ENCODE assay signal across 8 mouse cellular contexts in genomic region chr7:127243870-127244657, GRCm38 (mm10). TPM values are rescaled to one million over a fixed set of nuclear protein-coding genes. Genes with fewer than 3 reads are reported as not detected.
DNase-seq lines count a peak whose midpoint lies in the region; ATAC-seq and TF ChIP-seq lines count a peak whose summit lies in the region.

Gene Zfp771, plus strand, starts transcription at chr7:127244274.

- H3K4me1 ChIP-seq in forebrain, embryonic 11.5 days (replicated peaks; ENCODE audit: control insufficient read depth, insufficient read depth, low read length): peaks cover 20% of the 10 kb centered on the region
- peaks cover 21% of the 10 kb centered on the region for H3K4me1 ChIP-seq in heart, embryonic 16.5 days (ENCODE audit: control insufficient read depth, insufficient read depth, low read length)
- H3K4me1 ChIP-seq in liver, embryonic 16.5 days (ENCODE audit: control insufficient read depth, low read depth, low read length): peaks cover 25% of the 10 kb centered on the region
- peaks cover 31% of the 10 kb centered on the region for H3K4me1 ChIP-seq in neural tube, embryonic 13.5 days (replicated peaks)
- peaks cover 11% of the 10 kb centered on the region for H3K4me1 ChIP-seq in testis, adult 2 months (ENCODE audit: control insufficient read depth, insufficient read depth, low read length)

- peak within 1 kb of the TSS; percentile 84 for H3K27ac ChIP-seq in forebrain, embryonic 11.5 days (ENCODE audit: low read depth, low read length)
- peak within 1 kb of the TSS; percentile 93 for H3K27ac ChIP-seq in heart, embryonic 16.5 days (ENCODE audit: low read length)
- H3K27ac ChIP-seq in liver, embryonic 16.5 days (ENCODE audit: low read length): peak within 1 kb of the TSS; percentile 91
- peak within 1 kb of the TSS; percentile 84 for H3K27ac ChIP-seq in neural tube, embryonic 13.5 days (replicated peaks)
- H3K27ac ChIP-seq in testis, adult 2 months (ENCODE audit: control insufficient read depth, insufficient read depth, low read depth, low read length): peak within 1 kb of the TSS; percentile 90

- 1% methylated on average over 56 of the region's 56 CpGs for WGBS in forebrain, embryonic 11.5 days
- WGBS in heart, embryonic 16.5 days: 1% methylated on average over 56 of the region's 56 CpGs
- under 1% methylated on average over 51 of the region's 56 CpGs for WGBS in liver, embryonic 16.5 days (ENCODE audit: insufficient replicate concordance)
- 1% methylated on average over 56 of the region's 56 CpGs for WGBS in neural tube, embryonic 13.5 days

- peak; percentile 79 for TF ChIP-seq POLR2A in testis, adult 2 months (IDR thresholded peaks at IDR 0.05; ENCODE audit: control insufficient read depth, low read depth, low read length)

- DNase-seq in CD8-positive naive resting alpha-beta T cell, adult 2 months (ENCODE audit: low read depth in 2 of 2, low spot score in 2 of 2): peak; percentile 69 to 85
- peak; percentile 90 for DNase-seq in c-Kit-positive CD71-negative TER-119-negative erythroid progenitor cells, embryonic 14.5 days (ENCODE audit: low read depth)
- peak; percentile 97 for DNase-seq in forebrain, embryonic 11.5 days (ENCODE audit: low spot score)
- DNase-seq in kidney, postnatal 4 days: peak; percentile 98 to 99

- no peaks in the 10 kb centered on the region for H3K27me3 ChIP-seq in forebrain, embryonic 11.5 days (ENCODE audit: control insufficient read depth, insufficient read depth, low read length)
- H3K27me3 ChIP-seq in heart, embryonic 16.5 days (ENCODE audit: control insufficient read depth, insufficient read depth, low read length): no peaks in the 10 kb centered on the region
- H3K27me3 ChIP-seq in liver, embryonic 16.5 days (ENCODE audit: control insufficient read depth, insufficient read depth, low read depth, low read length): no peaks in the 10 kb centered on the region
- H3K27me3 ChIP-seq in neural tube, embryonic 13.5 days: no peaks in the 10 kb centered on the region
- H3K27me3 ChIP-seq in testis, adult 2 months (ENCODE audit: control insufficient read depth, insufficient read depth, low read length): no peaks in the 10 kb centered on the region

- peak within 1 kb of the TSS; percentile 79 for H3K4me3 ChIP-seq in forebrain, embryonic 11.5 days (ENCODE audit: low read depth, low read length)
- peak within 1 kb of the TSS; percentile 95 for H3K4me3 ChIP-seq in heart, embryonic 16.5 days (ENCODE audit: low read length)
- peak within 1 kb of the TSS; percentile 83 for H3K4me3 ChIP-seq in liver, embryonic 16.5 days (ENCODE audit: low read depth, low read length)
- peak within 1 kb of the TSS; percentile 71 for H3K4me3 ChIP-seq in neural tube, embryonic 13.5 days
- peak within 1 kb of the TSS; percentile 83 for H3K4me3 ChIP-seq in testis, adult 2 months (ENCODE audit: control insufficient read depth, low read depth, low read length)

- peak within 1 kb of the TSS; percentile 86 for H3K9ac ChIP-seq in forebrain, embryonic 11.5 days (ENCODE audit: low read length)
- H3K9ac ChIP-seq in heart, embryonic 16.5 days (ENCODE audit: low read length): peak within 1 kb of the TSS; percentile 97
- H3K9ac ChIP-seq in liver, embryonic 16.5 days (ENCODE audit: low read depth, low read length): peak within 1 kb of the TSS; percentile 91
- peak within 1 kb of the TSS; percentile 89 for H3K9ac ChIP-seq in neural tube, embryonic 13.5 days

- no peaks in the 10 kb centered on the region; the same call in 1 of the 2 replicates for H3K36me3 ChIP-seq in forebrain, embryonic 11.5 days (ENCODE audit: control insufficient read depth, insufficient read depth, low read length)
- peaks cover 1% of the 10 kb centered on the region for H3K36me3 ChIP-seq in heart, embryonic 16.5 days (ENCODE audit: control insufficient read depth, insufficient read depth)
- no peaks in the 10 kb centered on the region; the same call in 1 of the 2 replicates for H3K36me3 ChIP-seq in liver, embryonic 16.5 days (ENCODE audit: control insufficient read depth, insufficient read depth)
- H3K36me3 ChIP-seq in neural tube, embryonic 13.5 days: peaks cover 16% of the 10 kb centered on the region; the same call in 1 of the 2 replicates
- no peaks in the 10 kb centered on the region for H3K36me3 ChIP-seq in testis, adult 2 months (ENCODE audit: control insufficient read depth, insufficient read depth, low read length)

- ATAC-seq in forebrain, embryonic 11.5 days (replicated peaks; ENCODE audit: low FRiP score): peak; percentile 96
- ATAC-seq in heart, embryonic 16.5 days (replicated peaks; ENCODE audit: extremely low read depth, insufficient read depth, low FRiP score): peak; percentile 97
- peak; percentile 97 for ATAC-seq in liver, embryonic 16.5 days (ENCODE audit: low read depth)
- peak; percentile 94 for ATAC-seq in neural tube, embryonic 13.5 days (ENCODE audit: low read depth)

- H3K4me2 ChIP-seq in forebrain, embryonic 11.5 days (ENCODE audit: low read depth, low read length, severe bottlenecking): peak within 1 kb of the TSS; percentile 88
- peak within 1 kb of the TSS; percentile 92 for H3K4me2 ChIP-seq in heart, embryonic 16.5 days (ENCODE audit: low read depth, low read length)
- H3K4me2 ChIP-seq in liver, embryonic 16.5 days (ENCODE audit: low read depth, low read length): peak within 1 kb of the TSS; percentile 100
- peak within 1 kb of the TSS; percentile 70 for H3K4me2 ChIP-seq in neural tube, embryonic 13.5 days

- TF ChIP-seq CTCF in testis, adult 2 months (IDR thresholded peaks at IDR 0.05; ENCODE audit: control insufficient read depth, insufficient read depth, insufficient replicate concordance, low read depth, low read length): no peak

- no peaks in the 10 kb centered on the region for H3K9me3 ChIP-seq in forebrain, embryonic 11.5 days (ENCODE audit: control insufficient read depth, low read length)
- H3K9me3 ChIP-seq in heart, embryonic 16.5 days (replicated peaks; ENCODE audit: control insufficient read depth, low read length): no peaks in the 10 kb centered on the region
- no peaks in the 10 kb centered on the region for H3K9me3 ChIP-seq in liver, embryonic 16.5 days (replicated peaks; ENCODE audit: control insufficient read depth, low read length)
- H3K9me3 ChIP-seq in neural tube, embryonic 13.5 days: no peaks in the 10 kb centered on the region

RNA-seq across cellular contexts. Expression of gene Zfp771, which starts in this region (rescaled TPM):
- polyA plus RNA-seq in forebrain, embryonic 11.5 days (2014; fragmentation: Nextera tagmentation; extraction: Ambion mirVana): 53.8 and 62.5 TPM in 2 replicates
- 38.0 and 39.6 TPM in 2 replicates for polyA plus RNA-seq in heart, embryonic 16.5 days (2015; fragmentation: Nextera tagmentation; extraction: Ambion mirVana)
- polyA plus RNA-seq in liver, embryonic 16.5 days (2015; fragmentation: Nextera tagmentation; extraction: Ambion mirVana): 11.0 and 13.8 TPM in 2 replicates
- 55.0 and 62.4 TPM in 2 replicates for polyA plus RNA-seq in neural tube, embryonic 13.5 days (2015; fragmentation: Nextera tagmentation; extraction: Ambion mirVana)
- polyA plus RNA-seq in testis, adult 2 months (2012; rRNA removed): 41.0 and 48.4 TPM in 2 replicates

Comparison
In these comparisons a context has a peak if more than half of its experiments do, and no peak if none do; other contexts are left out.
1. Peak in every context shown above with its lines: DNase-seq, ATAC-seq, H3K4me3 ChIP-seq and H3K27ac ChIP-seq.